Mouse (Mus musculus): Measurements from ENCODE around the gene Pcx. TPM values are rescaled to one million over a fixed set of nuclear protein-coding genes. Genes with fewer than 3 reads are reported as not detected.
"Not testable (repeated sequence)": the region's sequence is repeated elsewhere in the genome, so short reads cannot be mapped to it uniquely, and the experiment has no call there.

Gene Pcx
- total RNA-seq, 1 experiment from 2014 or later = not detected

- ATAC-seq (replicated peaks; ENCODE audit: insufficient number of reproducible peaks, low FRiP score, low TSS enrichment, poor library complexity, severe bottlenecking) = no peak
Observed at GRCm38 (mm10) chr19:4570815-4571214, 60.5 kb downstream of the Pcx start.

GRCm38 (mm10) chr19:4571658-4572057 is 61.4 kb downstream of the Pcx start:
- ATAC-seq (replicated peaks; ENCODE audit: insufficient number of reproducible peaks, low FRiP score, low TSS enrichment, poor library complexity, severe bottlenecking) = no peak

GRCm38 (mm10) chr19:4572061-4572460 is 61.8 kb downstream of the Pcx start:
- no peak for ATAC-seq (replicated peaks; ENCODE audit: insufficient number of reproducible peaks, low FRiP score, low TSS enrichment, poor library complexity, severe bottlenecking)

GRCm38 (mm10) chr19:4572467-4572866 is 62.2 kb downstream of the Pcx start:
- no peak for ATAC-seq (replicated peaks; ENCODE audit: insufficient number of reproducible peaks, low FRiP score, low TSS enrichment, poor library complexity, severe bottlenecking)

- ATAC-seq (replicated peaks; ENCODE audit: insufficient number of reproducible peaks, low FRiP score, low TSS enrichment, poor library complexity, severe bottlenecking) = no peak
Observed at GRCm38 (mm10) chr19:4573241-4573640, 63.0 kb downstream of the Pcx start.

- no peak for ATAC-seq (replicated peaks; ENCODE audit: insufficient number of reproducible peaks, low FRiP score, low TSS enrichment, poor library complexity, severe bottlenecking)
Observed at GRCm38 (mm10) chr19:4578799-4579198, 68.5 kb downstream of the Pcx start.

- ATAC-seq (replicated peaks; ENCODE audit: insufficient number of reproducible peaks, low FRiP score, low TSS enrichment, poor library complexity, severe bottlenecking) = no peak
Observed at GRCm38 (mm10) chr19:4579296-4579695, 69.0 kb downstream of the Pcx start.

GRCm38 (mm10) chr19:4583856-4584255 is 73.6 kb downstream of the Pcx start:
- no peak for ATAC-seq (replicated peaks; ENCODE audit: insufficient number of reproducible peaks, low FRiP score, low TSS enrichment, poor library complexity, severe bottlenecking)

GRCm38 (mm10) chr19:4586783-4587182 is 76.5 kb downstream of the Pcx start:
- not testable (repeated sequence) for ATAC-seq (replicated peaks; ENCODE audit: insufficient number of reproducible peaks, low FRiP score, low TSS enrichment, poor library complexity, severe bottlenecking)

GRCm38 (mm10) chr19:4587426-4587825 is 77.2 kb downstream of the Pcx start:
- ATAC-seq (replicated peaks; ENCODE audit: insufficient number of reproducible peaks, low FRiP score, low TSS enrichment, poor library complexity, severe bottlenecking) = no peak

GRCm38 (mm10) chr19:4588430-4588829 is 78.2 kb downstream of the Pcx start:
- no peak for ATAC-seq (replicated peaks; ENCODE audit: insufficient number of reproducible peaks, low FRiP score, low TSS enrichment, poor library complexity, severe bottlenecking)

GRCm38 (mm10) chr19:4589081-4589480 is 78.8 kb downstream of the Pcx start:
- ATAC-seq (replicated peaks; ENCODE audit: insufficient number of reproducible peaks, low FRiP score, low TSS enrichment, poor library complexity, severe bottlenecking) = no peak

GRCm38 (mm10) chr19:4590025-4590424 is 79.8 kb downstream of the Pcx start:
- ATAC-seq (replicated peaks; ENCODE audit: insufficient number of reproducible peaks, low FRiP score, low TSS enrichment, poor library complexity, severe bottlenecking) = no peak

- no peak for ATAC-seq (replicated peaks; ENCODE audit: insufficient number of reproducible peaks, low FRiP score, low TSS enrichment, poor library complexity, severe bottlenecking)
Observed at GRCm38 (mm10) chr19:4593792-4594522, 83.7 kb downstream of the Pcx start.

- no peak for ATAC-seq (replicated peaks; ENCODE audit: insufficient number of reproducible peaks, low FRiP score, low TSS enrichment, poor library complexity, severe bottlenecking)
Observed at GRCm38 (mm10) chr19:4596071-4596470, 85.8 kb downstream of the Pcx start.

GRCm38 (mm10) chr19:4602459-4602858 is 92.2 kb downstream of the Pcx start:
- no peak for ATAC-seq (replicated peaks; ENCODE audit: insufficient number of reproducible peaks, low FRiP score, low TSS enrichment, poor library complexity, severe bottlenecking)

GRCm38 (mm10) chr19:4603801-4604723 is 93.8 kb downstream of the Pcx start:
- ATAC-seq (replicated peaks; ENCODE audit: insufficient number of reproducible peaks, low FRiP score, low TSS enrichment, poor library complexity, severe bottlenecking) = no peak

GRCm38 (mm10) chr19:4605654-4606053 is 95.4 kb downstream of the Pcx start:
- no peak for ATAC-seq (replicated peaks; ENCODE audit: insufficient number of reproducible peaks, low FRiP score, low TSS enrichment, poor library complexity, severe bottlenecking)

- no peak; the same call in 1 of the 2 replicates for ATAC-seq (replicated peaks; ENCODE audit: insufficient number of reproducible peaks, low FRiP score, low TSS enrichment, poor library complexity, severe bottlenecking)
Observed at GRCm38 (mm10) chr19:4607406-4607805, 97.1 kb downstream of the Pcx start.

GRCm38 (mm10) chr19:4608511-4608910 is 98.2 kb downstream of the Pcx start:
- no peak for ATAC-seq (replicated peaks; ENCODE audit: insufficient number of reproducible peaks, low FRiP score, low TSS enrichment, poor library complexity, severe bottlenecking)

All from monocyte, adult 5-6 weeks (primary cell).